Mouse (Mus musculus): Measurements from ENCODE around the gene Ak7.

GRCm38 (mm10) chr12:105823472-105823871, 117.7 kb downstream of the Ak7 start:
- no peak for TF ChIP-seq CTCF (IDR thresholded peaks at IDR 0.05; ENCODE audit: low read depth)
- no peak for TF ChIP-seq EP300 (IDR thresholded peaks at IDR 0.05; ENCODE audit: low read depth)

All from liver, embryonic 14.5 days (tissue).